Mouse (Mus musculus) thymus, postnatal 10 days (tissue): ENCODE data around the gene Tmem144.

Experiments used
- DNase-seq, 2 experiments: peaks; one replicate each; pipeline ENCODE4 v3.0.0; 2021; ENCODE audit warnings: low spot score in 2 of 2

Tmem144 gene

DNA sequence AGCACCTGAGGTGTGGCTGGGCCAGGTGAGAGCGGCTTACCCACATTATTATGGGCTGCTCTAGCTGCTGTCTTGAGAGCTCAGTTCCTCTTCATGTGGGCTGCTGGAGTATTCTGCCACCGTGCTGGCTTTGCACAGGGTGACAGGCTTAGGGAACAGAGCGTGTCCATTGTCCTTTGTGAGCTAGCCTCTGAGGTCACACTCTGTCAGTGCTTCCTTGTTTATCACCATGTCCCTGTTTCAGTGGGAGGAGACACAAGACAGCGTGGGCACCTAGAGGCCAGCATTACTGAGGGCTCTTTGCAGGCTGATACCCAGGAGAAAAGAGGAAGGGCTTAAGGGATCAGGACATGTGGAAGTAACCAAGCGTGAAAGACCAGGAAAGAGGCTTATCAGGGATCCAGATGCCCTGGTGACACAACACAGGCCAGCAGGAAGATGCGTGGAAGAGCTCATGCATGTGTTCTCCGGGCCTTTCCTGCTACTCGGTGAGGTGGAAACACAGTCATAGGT, at the start of gene Tmem144:
Gene Tmem144, minus strand, starts transcription at position 120 of the 513 bp plus-strand sequence.
- no peak for DNase-seq

DNA sequence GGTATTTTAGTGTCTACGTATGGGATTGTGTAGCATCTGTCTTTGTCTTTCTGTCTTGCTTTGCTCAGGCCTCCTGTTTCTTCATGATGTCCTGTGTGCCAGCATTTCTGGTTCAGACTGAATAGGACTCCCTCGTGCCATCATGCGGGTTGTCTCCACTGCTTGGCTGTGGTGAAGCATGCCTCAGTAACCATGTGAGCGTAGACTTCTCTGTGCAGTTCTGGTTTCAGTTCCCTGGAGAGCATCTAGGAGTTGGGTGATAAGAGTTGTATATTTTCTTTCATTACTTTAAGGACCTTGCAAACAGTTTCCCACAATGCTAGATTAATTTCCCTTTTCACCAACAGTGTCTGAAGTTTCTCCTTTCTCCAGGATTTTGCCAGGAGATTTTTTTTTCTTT, 49.2 kb upstream of the Tmem144 start:
- DNase-seq = no peak

DNA sequence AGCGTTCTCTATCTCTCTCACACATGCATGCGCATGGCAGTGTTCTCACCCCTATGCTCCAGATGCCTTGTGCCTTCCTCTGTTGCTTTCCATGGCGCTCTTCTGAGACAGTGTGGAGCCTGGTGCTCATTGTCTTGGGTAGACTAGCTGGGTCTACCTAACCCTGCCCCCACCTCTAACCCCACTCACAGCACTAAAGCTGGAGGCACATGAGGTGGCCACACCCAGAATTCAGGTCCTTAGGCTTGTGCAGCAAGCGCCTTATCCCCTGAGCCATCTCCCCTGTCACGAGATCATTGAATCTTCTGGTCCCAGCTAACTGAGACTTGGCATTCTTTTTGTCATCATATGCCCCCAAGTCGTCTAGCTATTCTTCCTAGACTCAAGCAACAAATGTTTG, 48.7 kb upstream of the Tmem144 start:
- no peak for DNase-seq

DNA sequence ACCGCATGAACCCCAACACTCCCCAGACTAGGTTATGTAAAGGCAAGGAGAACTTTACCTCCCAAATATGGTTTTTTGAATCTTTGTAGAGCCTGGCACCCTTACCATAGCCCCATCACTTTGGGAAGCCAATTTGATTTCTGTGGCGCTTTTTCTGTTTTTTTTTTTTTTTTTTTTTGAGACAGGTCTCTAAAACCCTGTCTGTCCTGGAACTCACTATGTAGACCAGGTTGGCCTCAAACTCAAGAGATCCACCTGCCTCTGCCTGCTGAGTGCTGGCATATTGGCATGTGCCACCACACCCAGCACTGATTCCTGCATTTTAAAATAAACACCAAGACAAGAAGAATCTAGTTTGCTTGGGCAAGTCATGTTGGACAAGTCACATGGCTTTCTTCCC, 47.9 kb upstream of the Tmem144 start:
- no peak for DNase-seq

DNA sequence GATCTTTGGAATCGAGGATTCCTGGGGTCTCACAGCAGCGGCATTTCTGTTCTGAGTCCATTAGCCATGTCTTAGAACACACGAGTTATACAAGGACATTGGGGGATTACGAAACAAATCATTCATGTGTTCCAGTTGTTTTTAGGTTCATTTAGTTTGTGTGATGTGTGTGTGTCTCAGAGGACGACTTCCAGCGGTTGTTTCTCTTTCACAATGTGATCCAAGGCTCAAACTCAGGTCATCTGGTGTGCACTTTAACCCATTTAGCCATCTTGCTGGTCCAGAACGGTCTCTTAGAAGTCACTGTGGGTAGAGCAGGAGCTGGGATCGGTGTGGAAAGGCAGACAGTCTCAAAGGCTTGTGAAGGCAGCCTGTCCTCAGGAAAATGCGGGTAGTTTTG, 47.3 kb upstream of the Tmem144 start:
- no peak for DNase-seq

DNA sequence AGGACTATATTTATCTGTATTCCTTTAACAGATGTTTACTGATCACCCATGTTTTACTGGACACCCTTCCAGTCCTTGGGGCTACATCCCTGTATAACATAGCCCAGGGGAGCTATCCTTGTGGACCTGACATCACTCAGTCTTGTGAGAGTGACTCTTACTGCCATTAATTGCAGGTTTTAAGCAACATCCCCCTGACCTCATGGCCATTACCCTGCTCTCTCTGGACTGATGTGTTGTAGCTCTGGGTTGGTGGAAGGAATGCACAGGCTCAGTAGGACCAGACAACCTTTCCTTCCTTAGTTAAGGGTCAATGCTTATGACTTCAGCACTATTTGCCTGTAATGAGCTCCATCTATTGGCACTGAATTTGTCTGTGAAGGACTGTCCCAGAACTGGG, 45.9 kb upstream of the Tmem144 start:
- DNase-seq = no peak

DNA sequence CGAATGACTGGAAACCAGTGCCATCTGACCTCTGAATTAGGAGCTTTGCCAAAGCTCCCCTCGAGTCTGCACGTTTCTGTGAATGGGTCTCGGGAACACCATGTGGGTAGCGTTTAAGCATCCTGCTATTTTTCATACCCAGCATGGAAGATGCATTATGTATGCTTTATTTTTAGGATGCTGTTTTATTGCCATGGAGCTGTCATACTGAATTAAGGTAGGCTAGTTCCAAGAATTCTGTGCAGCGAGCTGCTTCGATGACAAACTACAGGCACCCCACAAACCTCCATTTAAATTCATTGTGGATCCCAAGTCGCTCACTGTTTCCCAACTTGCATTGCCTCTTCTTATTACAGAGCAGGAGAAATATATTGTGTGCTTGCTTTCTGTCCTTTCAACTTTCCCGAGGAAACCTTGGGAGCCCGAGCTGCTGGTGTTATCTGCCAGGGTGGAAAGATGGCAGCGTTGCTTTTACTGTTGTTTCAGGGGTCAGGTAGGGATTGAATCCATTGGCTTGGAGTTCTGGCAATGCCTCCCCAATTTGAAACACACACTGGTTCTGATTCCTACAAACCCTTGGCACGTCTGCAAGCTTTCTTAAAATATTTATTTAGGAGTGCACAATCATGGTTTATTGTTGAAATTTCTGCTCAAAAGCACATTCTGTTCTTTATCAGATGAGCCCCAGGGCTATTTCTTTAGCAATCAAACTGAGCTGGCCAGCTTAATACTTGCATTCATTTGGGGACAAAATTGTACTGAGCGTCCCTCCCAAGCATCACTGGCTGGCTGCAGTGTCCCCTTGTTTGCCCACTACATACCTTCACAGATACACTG, 45.2 kb upstream of the Tmem144 start:
- no peak for DNase-seq

DNA sequence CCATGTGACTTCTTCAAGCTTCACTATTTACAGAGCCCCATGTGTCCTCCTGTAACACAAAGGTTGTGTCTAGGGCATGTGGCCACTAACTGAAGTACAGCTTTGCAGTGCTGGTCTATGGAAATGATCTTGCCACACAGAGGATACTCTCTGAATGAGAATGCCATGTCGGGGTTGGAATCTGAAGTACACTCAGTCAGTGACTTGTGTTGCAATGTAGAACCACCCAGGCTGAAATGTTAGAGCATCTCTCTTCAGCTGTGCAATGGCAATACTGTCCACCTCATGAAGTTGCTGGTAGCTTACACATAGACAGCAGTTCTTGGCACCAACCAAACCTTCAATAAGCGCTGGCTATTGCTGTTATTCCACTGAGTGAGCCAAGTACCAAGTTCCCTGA, 35.4 kb upstream of the Tmem144 start:
- no peak for DNase-seq

DNA sequence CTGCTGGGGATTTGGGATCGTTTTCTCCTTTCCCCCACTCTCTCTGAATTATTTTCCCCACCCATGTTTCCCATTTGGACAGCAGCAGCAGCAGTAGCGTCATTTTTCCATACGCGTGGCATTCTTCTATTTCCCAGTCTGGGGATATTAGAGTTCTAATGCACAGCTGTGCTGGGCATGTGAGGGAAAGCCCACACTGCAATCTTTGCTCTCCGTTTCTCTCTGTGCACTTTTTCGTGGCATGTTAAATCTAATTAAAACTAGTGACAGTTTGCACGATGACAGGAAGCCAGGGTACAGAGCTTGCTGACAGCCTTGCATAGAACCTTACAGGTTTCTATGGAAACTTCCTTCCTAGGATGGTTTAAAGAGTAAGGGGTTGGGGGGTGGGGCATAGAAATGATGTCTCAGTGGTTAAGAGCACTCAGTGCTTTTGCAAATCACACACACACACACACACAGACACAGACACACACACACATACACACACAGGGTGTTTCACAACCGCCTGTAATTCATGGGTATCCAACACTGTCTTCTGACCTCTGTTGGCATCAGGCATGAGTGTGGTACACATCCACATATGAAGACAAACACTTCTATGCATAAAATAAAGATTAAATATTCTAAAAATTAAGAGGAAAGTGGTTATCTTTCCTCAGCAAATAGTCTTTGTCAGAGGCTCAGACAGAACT, 34.7 kb upstream of the Tmem144 start:
- no peak for DNase-seq

DNA sequence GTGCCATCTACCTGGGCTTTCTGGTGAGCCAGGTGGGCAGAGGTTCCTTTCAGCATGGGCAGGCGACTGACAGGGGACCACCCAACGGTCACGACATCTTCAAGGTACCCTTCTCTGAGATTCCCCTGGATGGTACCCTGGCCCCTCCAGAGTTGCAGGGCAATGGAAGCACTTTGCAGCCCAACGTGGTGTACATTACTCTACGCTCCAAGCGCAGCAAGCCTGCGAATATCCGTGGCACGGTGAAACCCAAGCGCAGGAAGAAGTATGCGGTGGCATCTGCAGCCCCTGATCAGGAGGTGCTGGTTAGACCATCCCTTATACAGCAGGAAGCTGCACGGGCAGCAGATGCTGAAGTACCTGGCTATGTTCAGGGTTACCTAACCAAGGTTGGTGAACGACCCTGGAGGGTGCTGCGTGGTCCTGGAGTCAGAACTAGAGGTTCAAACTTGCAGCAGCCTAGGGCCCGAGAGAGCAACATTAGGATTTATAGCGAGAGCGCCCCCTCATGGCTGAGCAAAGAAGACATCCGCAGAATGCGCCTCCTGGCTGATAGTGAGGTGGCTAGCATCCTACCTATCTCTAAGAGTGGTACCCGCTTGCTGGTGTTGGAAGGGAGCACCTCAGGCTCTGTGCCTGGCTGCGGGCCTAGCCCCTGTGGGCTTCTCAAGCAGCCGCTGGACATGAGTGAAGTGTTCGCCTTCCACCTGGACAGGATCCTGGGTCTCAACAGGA, 34.0 kb upstream of the Tmem144 start:
- peak in 1 of 2 experiments; percentile 12 for DNase-seq

DNA sequence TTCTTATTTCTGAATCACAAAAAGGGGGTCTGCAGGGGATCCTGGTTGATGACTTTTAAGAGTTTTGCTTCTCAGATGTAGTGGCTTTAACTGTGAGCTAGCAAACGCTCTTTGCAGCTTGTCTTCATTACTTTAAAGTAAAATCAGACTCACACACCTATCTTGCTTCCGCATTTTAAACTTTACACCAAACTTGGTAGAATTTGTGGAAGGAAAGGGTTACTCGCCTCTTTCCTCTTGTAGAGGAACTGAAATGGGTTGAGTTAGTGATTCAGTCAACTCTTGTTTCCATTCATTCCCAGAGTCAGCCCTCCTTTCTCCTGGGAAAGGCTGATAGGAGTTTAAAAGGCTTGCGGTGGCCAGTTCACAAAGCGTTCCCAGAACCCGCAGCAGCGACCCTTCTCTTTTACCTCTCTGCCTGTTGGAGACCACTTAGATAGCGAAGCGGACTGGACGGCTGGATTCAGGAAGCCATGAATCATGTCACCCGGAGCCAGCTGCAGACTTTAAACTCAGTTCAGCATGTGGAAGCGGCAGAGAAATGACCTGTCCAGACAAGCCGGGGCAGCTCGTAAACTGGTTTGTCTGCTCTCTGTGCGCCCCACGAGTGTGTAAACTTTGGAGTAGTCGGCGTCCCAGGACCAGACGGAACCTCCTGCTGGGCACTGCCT, 33.2 kb upstream of the Tmem144 start:
- no peak for DNase-seq

DNA sequence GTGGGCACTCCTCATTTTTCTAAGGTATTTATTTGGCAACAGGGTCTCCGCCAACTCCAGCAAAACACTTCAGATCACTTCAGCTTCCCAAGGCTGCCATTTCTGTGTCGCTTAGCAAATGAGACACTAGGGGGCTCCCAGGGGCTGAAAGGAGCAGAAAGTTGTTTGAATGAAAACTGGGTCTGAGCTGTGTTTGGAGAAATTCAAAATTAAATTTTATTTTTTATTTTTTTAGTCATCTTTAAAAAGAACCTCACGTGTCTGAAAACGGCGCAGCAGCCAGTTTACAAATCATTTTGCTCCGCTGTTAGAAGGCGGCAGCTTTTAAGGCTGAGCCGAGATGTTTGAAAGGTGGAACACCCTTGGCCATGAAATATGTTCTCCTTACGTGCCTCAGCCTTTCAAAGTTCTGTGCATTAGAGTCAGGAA, 32.2 kb upstream of the Tmem144 start:
- peak in 1 of 2 experiments; percentile 12 for DNase-seq

DNA sequence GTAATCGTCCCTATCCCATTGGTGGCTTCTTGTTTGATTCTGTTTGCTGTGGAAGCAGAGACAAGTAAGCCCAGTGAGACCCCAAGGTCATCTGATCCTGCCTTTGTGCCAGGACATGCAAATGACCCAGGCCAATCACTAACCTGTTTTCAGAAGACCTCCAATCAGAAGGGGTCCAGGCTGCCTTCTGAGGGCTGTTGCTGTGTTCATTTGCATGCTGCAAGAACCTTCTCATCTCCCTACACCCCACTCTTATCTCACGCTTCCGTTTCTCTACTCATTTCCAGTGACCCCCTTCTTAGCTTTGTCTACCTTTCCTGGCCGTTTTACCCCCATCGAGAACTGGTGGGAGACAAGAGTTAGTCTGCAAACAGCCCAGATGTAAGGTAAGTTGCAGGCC, 31.7 kb upstream of the Tmem144 start, which contains the start of gene Fam198b:
Gene Fam198b, plus strand, starts transcription at position 229 of the 400 bp plus-strand sequence.
- no peak for DNase-seq

DNA sequence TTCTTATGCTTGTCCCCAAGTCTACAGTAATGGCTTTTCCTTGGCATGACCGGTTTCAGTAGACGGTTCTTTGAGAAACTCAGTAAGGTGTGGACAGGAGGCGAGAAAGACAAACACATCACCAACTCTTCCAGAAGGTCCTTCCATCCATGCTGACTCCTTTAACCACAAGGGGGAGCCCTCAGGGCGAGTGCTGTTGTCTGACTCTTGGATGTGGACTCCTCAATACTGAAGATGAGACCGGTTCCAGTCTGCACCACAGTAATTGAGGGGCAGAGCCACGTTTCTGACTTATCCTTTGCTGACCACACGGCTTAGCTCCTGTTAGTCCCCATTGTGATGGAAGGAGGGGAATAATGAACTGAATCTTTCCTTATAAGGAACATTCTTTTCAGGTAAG, 30.5 kb upstream of the Tmem144 start:
- peak; percentile 5 to 48 for DNase-seq

DNA sequence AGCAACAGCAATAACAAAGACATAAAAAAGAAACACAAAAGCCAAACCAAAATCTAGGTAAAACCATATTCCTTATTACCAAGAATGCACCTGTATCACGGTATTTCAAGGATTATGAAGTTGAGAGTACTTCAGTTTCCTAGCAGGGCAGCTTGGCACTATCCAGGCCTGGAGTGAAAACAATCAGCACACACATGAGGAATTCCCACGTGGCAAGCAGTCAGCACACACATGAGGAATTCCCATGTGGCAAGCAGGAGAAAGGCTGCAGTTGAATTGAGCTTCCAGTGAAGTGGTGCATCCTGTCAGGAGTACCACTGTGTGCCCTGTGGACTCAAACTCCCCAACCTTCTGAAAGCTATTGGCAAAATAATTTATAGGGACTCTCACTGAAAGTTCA, 29.1 kb upstream of the Tmem144 start:
- DNase-seq = no peak

DNA sequence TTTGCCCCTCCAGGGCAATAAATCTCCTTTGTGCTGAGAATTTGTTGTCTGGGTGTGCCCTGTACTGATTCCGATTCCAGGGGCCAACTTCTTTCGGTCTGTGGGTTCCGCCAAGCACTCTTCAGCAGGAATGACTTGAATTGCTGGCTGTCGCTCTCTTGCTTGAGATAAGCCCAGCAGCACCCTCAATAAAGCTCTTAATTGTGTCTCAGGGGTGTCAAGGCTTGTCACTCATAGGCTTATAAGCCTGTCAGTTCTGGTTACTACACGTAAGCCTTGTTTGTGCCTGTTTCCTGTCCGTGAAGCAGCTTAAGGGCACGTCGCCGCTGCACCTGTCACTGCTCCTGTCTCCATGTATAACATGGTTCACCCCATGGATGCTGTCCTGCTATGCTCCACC, 26.7 kb upstream of the Tmem144 start:
- DNase-seq = no peak

DNA sequence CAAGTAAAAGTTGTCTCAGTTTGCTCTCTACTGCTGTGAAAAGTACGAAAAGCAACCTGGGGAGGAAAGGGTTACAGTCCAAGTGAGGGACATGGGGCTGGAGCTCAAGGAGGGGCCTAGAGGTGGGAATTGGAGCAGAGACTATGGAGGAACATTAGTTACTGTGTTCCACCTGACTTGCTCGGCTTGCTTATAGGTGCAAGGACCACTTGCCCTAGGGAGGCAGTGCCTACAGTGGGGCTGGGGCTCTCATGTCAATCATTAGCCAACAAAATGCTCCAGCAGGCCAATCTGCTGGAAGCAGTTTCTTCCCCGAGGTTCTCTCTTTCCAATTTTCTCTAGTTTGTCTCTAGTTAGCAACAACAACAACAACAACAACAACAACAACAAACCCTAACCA, 25.8 kb upstream of the Tmem144 start:
- DNase-seq = no peak

DNA sequence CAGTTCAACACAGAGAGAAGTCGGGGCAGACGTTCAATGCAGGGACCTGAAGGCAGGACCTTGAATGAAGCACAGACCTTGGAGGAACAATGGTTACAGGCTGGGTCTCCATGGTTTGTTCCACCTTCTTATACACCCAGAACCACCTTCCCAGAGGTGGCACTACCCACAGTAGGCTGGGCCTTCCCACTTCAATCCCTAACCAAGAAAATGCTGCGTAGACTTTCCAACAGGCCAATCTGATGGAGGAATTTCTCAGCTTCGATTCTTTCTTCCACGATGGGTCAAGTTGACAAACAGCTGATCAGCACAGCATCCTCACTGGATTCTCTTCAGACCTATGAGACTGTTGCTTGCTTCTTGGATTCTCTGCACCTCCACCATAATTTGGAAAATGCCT, 22.9 kb upstream of the Tmem144 start:
- no peak for DNase-seq

DNA sequence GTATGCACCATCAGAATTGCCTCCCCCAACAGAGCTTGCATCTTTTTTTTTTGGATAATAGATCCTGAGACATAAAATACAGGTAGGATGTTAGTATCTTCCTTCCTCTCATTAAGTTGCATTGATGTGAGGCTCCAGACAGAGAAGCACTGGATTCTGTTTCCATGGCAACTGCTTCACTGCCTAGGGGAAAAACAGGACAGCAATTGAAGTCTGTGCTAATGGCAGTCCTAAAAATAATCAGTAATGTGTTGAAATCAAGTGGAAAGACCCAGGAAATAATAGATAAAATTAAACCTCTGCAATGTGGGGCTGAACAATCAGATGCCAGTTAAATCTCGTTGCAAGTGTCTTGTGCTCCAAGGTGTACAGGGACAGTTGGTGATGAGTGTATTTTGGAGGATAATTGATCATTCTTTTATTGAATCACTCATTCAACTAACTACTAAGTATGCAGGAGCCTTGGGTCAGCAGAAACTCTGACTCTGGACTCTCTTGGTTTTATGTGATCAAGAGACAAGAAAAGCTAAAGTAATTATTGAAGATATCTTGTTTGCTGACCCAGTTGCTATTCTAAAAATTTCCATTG, 14.6 kb upstream of the Tmem144 start:
- DNase-seq = no peak

DNA sequence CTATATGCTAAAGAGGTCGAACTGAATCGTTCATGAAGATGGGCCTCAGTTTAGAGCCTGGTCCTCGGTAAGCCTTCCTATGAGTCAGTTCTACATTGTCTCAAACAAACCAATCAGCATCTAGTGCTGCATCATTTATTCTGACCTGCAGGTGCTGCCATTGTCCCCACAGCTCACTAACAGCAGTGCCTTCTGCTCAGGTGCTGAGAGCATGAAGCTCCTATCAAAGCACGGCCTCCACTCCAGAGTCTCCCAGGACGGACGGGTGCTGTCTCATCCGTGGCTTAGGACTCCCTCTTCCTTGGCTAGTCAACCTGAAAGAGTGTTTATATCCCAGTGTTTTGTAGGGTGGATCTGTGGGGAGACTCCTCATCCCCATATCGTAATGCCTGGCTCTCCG, 14.0 kb upstream of the Tmem144 start:
- DNase-seq = no peak

DNA sequence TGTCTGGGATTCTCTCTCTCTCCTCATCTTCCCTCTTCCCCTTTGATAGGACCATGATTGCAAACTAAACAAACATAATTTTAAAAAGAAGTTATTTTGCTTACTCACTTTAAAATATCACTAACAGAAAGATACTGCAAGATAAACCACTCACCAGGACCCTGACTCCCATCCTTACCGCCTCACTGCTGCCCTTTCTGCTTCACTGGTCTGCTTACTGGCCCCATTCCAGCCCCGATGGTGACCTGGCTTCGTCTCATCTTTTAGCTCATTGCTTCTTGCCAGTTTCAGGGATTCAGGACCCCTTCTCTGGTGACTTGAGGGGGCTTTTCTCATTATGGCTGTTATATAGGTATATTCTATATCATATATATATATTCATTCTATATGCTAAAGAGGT, 13.5 kb upstream of the Tmem144 start:
- no peak for DNase-seq
